Comparison of ENCODE assay signal across 30 mouse cellular contexts in the genomic region with DNA sequence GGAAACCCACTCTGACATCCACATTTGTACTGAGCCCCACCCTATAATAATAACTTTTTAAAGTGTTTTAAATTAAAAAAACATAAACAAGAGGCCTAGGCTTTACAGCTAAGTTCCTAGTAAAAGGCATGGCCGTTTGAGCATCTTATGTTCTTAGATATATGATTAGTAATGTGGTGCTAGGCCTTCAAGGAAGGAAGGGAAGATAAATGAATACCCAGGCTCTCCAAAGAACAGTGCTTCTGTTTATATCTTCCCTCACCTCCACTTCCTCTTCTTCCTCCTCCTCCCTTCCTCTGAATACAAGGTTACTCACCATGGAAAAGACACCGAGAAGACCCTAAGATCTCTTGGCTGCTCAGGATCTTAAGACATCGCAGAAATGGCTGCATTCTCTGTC. TPM values are rescaled to one million over a fixed set of nuclear protein-coding genes. Genes with fewer than 3 reads are reported as not detected.
DNase-seq lines count a peak whose midpoint lies in the region; ATAC-seq and TF ChIP-seq lines count a peak whose summit lies in the region.
"Had no signal": no experiment of that assay in that cellular context is flagged by ENCODE, and none has a peak within 500 bp of the region (broad histone marks: within the 10 kb centered on the region; RNA-seq: fewer than 3 reads in every experiment).

No protein-coding gene starts in this region.

- no peaks in the 10 kb centered on the region for H3K9me3 ChIP-seq in MEL (replicated peaks; ENCODE audit: insufficient read depth, low read length)
- H3K9me3 ChIP-seq: G1E had no signal

- peak overlapping the region; percentile 70 for H3K27ac ChIP-seq in left cerebral cortex, adult 2 months
- peak overlapping the region; percentile 43 for H3K27ac ChIP-seq in MEL (ENCODE audit: control insufficient read depth, low read depth, low read length)
- H3K27ac ChIP-seq in olfactory bulb, adult 2 months (ENCODE audit: insufficient read depth, low read depth, low read length), result peak overlapping the region; percentile 1; the same call in 1 of the 2 replicates

- H3K4me3 ChIP-seq in left cerebral cortex, adult 2 months, result no peak overlapping the region
- H3K4me3 ChIP-seq in MEL (ENCODE audit: control insufficient read depth in 1 of 2, insufficient read depth in 1 of 2, low read depth in 2 of 2, low read length in 2 of 2), result no peak overlapping the region
- no peak overlapping the region for H3K4me3 ChIP-seq in olfactory bulb, adult 2 months (ENCODE audit: insufficient read depth, low read depth, low read length)

- peaks cover 11 to 25% of the 10 kb centered on the region in 2 experiments for H3K4me1 ChIP-seq in MEL (ENCODE audit: control insufficient read depth in 1 of 2, insufficient read depth in 2 of 2, low read length in 2 of 2)
- H3K4me1 ChIP-seq in olfactory bulb, adult 2 months (ENCODE audit: control insufficient read depth, insufficient read depth, low read length), result peaks cover 10% of the 10 kb centered on the region

- DNase-seq in left cerebral cortex, adult 2 months (ENCODE audit: extremely low spot score in 1 of 2, low spot score in 2 of 2), result no peak
- DNase-seq in left cerebral cortex, postnatal 25 days (ENCODE audit: low spot score in 2 of 2), result no peak
- peak; percentile 77 for DNase-seq in MEL (ENCODE audit: low read depth, low spot score)
- peak; percentile 64 for DNase-seq in MEL-GATA-1-ER (ENCODE audit: extremely low read depth, low read depth)
- DNase-seq in spleen, postnatal 14 days (ENCODE audit: low spot score in 2 of 2), result no peak
- DNase-seq in MN1 (ENCODE audit: low spot score), result no peak
- DNase-seq: adrenal gland, adult 2 months; adrenal gland, adult 8-10 months; adrenal gland, postnatal 10 days; adrenal gland, postnatal 14 days; adrenal gland, postnatal 25 days; adrenal gland, postnatal 36 days; B cell, adult 2 months; cerebellum, adult 11 months; cerebellum, adult 11-12 months; cerebellum, adult 18-20 months; cerebellum, adult 2 months; cerebellum, adult 8-10 months had no signal

- intact Hi-C loops in left cerebral cortex, adult 2 months (cut with DNase I), result loop anchor here (2.0 kb wide), 1 partner anchor 39 kb away; no protein-coding TSS in a partner anchor
- intact Hi-C loops in left cerebral cortex, postnatal 25 days (cut with DNase I), result loop anchor here (2.0 kb wide), 1 partner anchor 35 kb away; no protein-coding TSS in a partner anchor

- ATAC-seq in frontal cortex, adult (ENCODE audit: low TSS enrichment), result no peak
- ATAC-seq: activated CD4-positive, CD25-positive, alpha-beta regulatory T cell, adult 4 months; CD4-positive, CD25-positive, alpha-beta regulatory T cell, adult 4 months; Patski had no signal

- 65% methylated on average over 3 of the region's 3 CpGs for WGBS in olfactory bulb, adult 2 months

- H3K36me3 ChIP-seq in MEL (ENCODE audit: control insufficient read depth in 1 of 2, insufficient read depth in 2 of 2, low read length in 2 of 2), result peaks cover 0 to 27% of the 10 kb centered on the region in 2 experiments; a peak in 2 of 4 replicates
- H3K36me3 ChIP-seq: G1E had no signal

- TF ChIP-seq CTCF in left cerebral cortex, adult 2 months (IDR thresholded peaks at IDR 0.05), result no peak
- no peak for TF ChIP-seq CTCF in MEL (IDR thresholded peaks at IDR 0.05 in 2 of 3, conservative IDR thresholded peaks at IDR 0.05 in 1 of 3; ENCODE audit: control insufficient read depth in 1 of 3, insufficient read depth in 1 of 3, low read depth in 2 of 3, low read length in 3 of 3, poor library complexity in 1 of 3, severe bottlenecking in 1 of 3)
- no peak for TF ChIP-seq CTCF in olfactory bulb, adult 2 months (IDR thresholded peaks at IDR 0.05; ENCODE audit: insufficient read depth, low read depth, low read length)

- TF ChIP-seq RAD21 in MEL (IDR thresholded peaks at IDR 0.05; ENCODE audit: low read depth, low read length), result no peak

- H3K79me2 ChIP-seq in MEL (ENCODE audit: control insufficient read depth, insufficient read depth, low read length, poor library complexity), result no peaks in the 10 kb centered on the region

- TF ChIP-seq EP300 in MEL (IDR thresholded peaks at IDR 0.05; ENCODE audit: low read depth in 1 of 2, low read length in 2 of 2), result peak; percentile 53 to 66

- H3K27me3 ChIP-seq in MEL (ENCODE audit: control insufficient read depth in 1 of 2, insufficient read depth in 2 of 2, low read length in 2 of 2), result no peaks in the 10 kb centered on the region

- no peak; a peak in 1 of 4 replicates for TF ChIP-seq POLR2A in MEL (IDR thresholded peaks at IDR 0.05; ENCODE audit: control insufficient read depth in 1 of 2, insufficient read depth in 1 of 2, low read depth in 1 of 2, low read length in 2 of 2, poor library complexity in 1 of 2)
- TF ChIP-seq POLR2A in olfactory bulb, adult 2 months (IDR thresholded peaks at IDR 0.05; ENCODE audit: insufficient read depth, low read depth, low read length), result no peak

- H3K9ac ChIP-seq in MEL (ENCODE audit: control insufficient read depth, low read depth, low read length, poor library complexity, severe bottlenecking), result no peak overlapping the region

TF ChIP-seq in MEL, 35 proteins besides CTCF, POLR2A, EP300 and RAD21:
- TF ChIP-seq CHD2 (IDR thresholded peaks at IDR 0.05; ENCODE audit: low read length), result no peak
- no peak for TF ChIP-seq SMC3 (IDR thresholded peaks at IDR 0.05; ENCODE audit: low read depth, low read length)
- TF ChIP-seq GATA1 (IDR thresholded peaks at IDR 0.05; ENCODE audit: low read depth, low read length), result no peak; the same call in 1 of the 2 replicates
- peak; percentile 76 for TF ChIP-seq HCFC1 (IDR thresholded peaks at IDR 0.05; ENCODE audit: low read depth, low read length)
- peak; percentile 38; the same call in 1 of the 2 replicates for TF ChIP-seq TBP (IDR thresholded peaks at IDR 0.05; ENCODE audit: low read depth, low read length)
- peak; percentile 32; the same call in 1 of the 2 replicates for TF ChIP-seq MAX (IDR thresholded peaks at IDR 0.05; ENCODE audit: low read length)
- TF ChIP-seq MYC (IDR thresholded peaks at IDR 0.05; ENCODE audit: low read depth, low read length), result peak; percentile 65
- no peak for TF ChIP-seq ETS1 (IDR thresholded peaks at IDR 0.05; ENCODE audit: low read depth, low read length)

RNA-seq across cellular contexts. Expression of a gene that starts 5.0 kb away (rescaled TPM):
- 100 to 1,000 TPM; 206 to 220 TPM for total RNA-seq in left cerebral cortex, adult 2 months (2021)
- total RNA-seq in left cerebral cortex, postnatal 25 days (2021), result 100 to 1,000 TPM; 217 to 237 TPM
- total RNA-seq in MEL (2012; rRNA removed), result 18.4 and 18.7 TPM in 2 replicates
- 10 to 100 TPM; 29.8 to 35.5 TPM for polyA plus RNA-seq in MEL (2012; ENCODE audit: insufficient read depth in 1 of 2, insufficient read length in 2 of 2, low read depth in 1 of 2, low replicate concordance in 2 of 2, missing spikeins in 1 of 2)
- not detected in 2 replicates for polyA plus RNA-seq in olfactory bulb, adult 2 months (2012; ENCODE audit: insufficient read depth, insufficient read length, low replicate concordance, missing spikeins)

RNA-seq across cellular contexts. Expression of a gene that starts 7.7 kb away (rescaled TPM):
- not detected for total RNA-seq in left cerebral cortex, adult 2 months (2021)
- total RNA-seq in left cerebral cortex, postnatal 25 days (2021), result not detected
- not detected in 2 replicates for total RNA-seq in MEL (2012; rRNA removed)
- not detected for polyA plus RNA-seq in MEL (2012; ENCODE audit: insufficient read depth in 1 of 2, insufficient read length in 2 of 2, low read depth in 1 of 2, low replicate concordance in 2 of 2, missing spikeins in 1 of 2)
- polyA plus RNA-seq in olfactory bulb, adult 2 months (2012; ENCODE audit: insufficient read depth, insufficient read length, low replicate concordance, missing spikeins), result not detected in 2 replicates
- total RNA-seq: adrenal gland, adult 18-20 months; adrenal gland, adult 2 months; adrenal gland, adult 8-10 months; adrenal gland, postnatal 10 days; adrenal gland, postnatal 14 days; adrenal gland, postnatal 25 days; adrenal gland, postnatal 36 days; adrenal gland, postnatal 4 days; CH12.LX; ES-E14; G1E had no signal
- polyA plus RNA-seq: activated CD4-positive, CD25-positive, alpha-beta regulatory T cell, adult 4 months; adrenal gland, adult 2 months; brain, embryonic 14.5 days; C2C12; CD4-positive, CD25-positive, alpha-beta regulatory T cell, adult 4 months; cerebellum, adult 2 months; G1E; Patski had no signal

RNA-seq across cellular contexts. Expression of a gene that starts 25.0 kb away (rescaled TPM):
- not detected for total RNA-seq in left cerebral cortex, adult 2 months (2021)
- not detected for total RNA-seq in left cerebral cortex, postnatal 25 days (2021)
- total RNA-seq in MEL (2012; rRNA removed), result not detected in 2 replicates
- polyA plus RNA-seq in MEL (2012; ENCODE audit: insufficient read depth in 1 of 2, insufficient read length in 2 of 2, low read depth in 1 of 2, low replicate concordance in 2 of 2, missing spikeins in 1 of 2), result not detected
- polyA plus RNA-seq in olfactory bulb, adult 2 months (2012; ENCODE audit: insufficient read depth, insufficient read length, low replicate concordance, missing spikeins), result not detected in 2 replicates
- total RNA-seq: adrenal gland, adult 18-20 months; adrenal gland, adult 2 months; adrenal gland, adult 8-10 months; adrenal gland, postnatal 14 days; adrenal gland, postnatal 25 days; adrenal gland, postnatal 36 days; CH12.LX; ES-E14; G1E had no signal
- polyA plus RNA-seq: activated CD4-positive, CD25-positive, alpha-beta regulatory T cell, adult 4 months; CD4-positive, CD25-positive, alpha-beta regulatory T cell, adult 4 months; G1E; Patski had no signal

RNA-seq across cellular contexts. Expression of a gene that starts 36.4 kb away (rescaled TPM):
- total RNA-seq in left cerebral cortex, adult 2 months (2021), result 10 to 100 TPM; 94.6 to 98.8 TPM
- total RNA-seq in left cerebral cortex, postnatal 25 days (2021), result 10 to 100 TPM; 71.2 to 72.9 TPM
- 4.6 and 5.5 TPM in 2 replicates for total RNA-seq in MEL (2012; rRNA removed)
- 1 to 10 TPM in 1 of 2 experiments, not detected in 1; 7.1 TPM for polyA plus RNA-seq in MEL (2012; ENCODE audit: insufficient read depth in 1 of 2, insufficient read length in 2 of 2, low read depth in 1 of 2, low replicate concordance in 2 of 2, missing spikeins in 1 of 2)
- not detected in 2 replicates for polyA plus RNA-seq in olfactory bulb, adult 2 months (2012; ENCODE audit: insufficient read depth, insufficient read length, low replicate concordance, missing spikeins)
- polyA plus RNA-seq: G1E had no signal

RNA-seq across cellular contexts. Expression of a gene that starts 49.5 kb away (rescaled TPM):
- not detected for total RNA-seq in left cerebral cortex, adult 2 months (2021)
- not detected for total RNA-seq in left cerebral cortex, postnatal 25 days (2021)
- total RNA-seq in MEL (2012; rRNA removed), result 0.08 TPM in 1 of 2 replicates, not detected in the other
- polyA plus RNA-seq in MEL (2012; ENCODE audit: insufficient read depth in 1 of 2, insufficient read length in 2 of 2, low read depth in 1 of 2, low replicate concordance in 2 of 2, missing spikeins in 1 of 2), result under 1 TPM in 1 of 2 experiments, not detected in 1; 0.26 TPM
- not detected in 2 replicates for polyA plus RNA-seq in olfactory bulb, adult 2 months (2012; ENCODE audit: insufficient read depth, insufficient read length, low replicate concordance, missing spikeins)
- total RNA-seq: CH12.LX, ES-E14, G1E had no signal
- polyA plus RNA-seq: C2C12; CD4-positive, CD25-positive, alpha-beta regulatory T cell, adult 4 months; G1E; Patski had no signal

Comparison
In these comparisons a context has a peak if more than half of its experiments do, and no peak if none do; other contexts are left out.
1. DNase-seq: peak in MEL (single experiment) and MEL-GATA-1-ER (single experiment); none in left cerebral cortex, adult 2 months (0 of 2), left cerebral cortex, postnatal 25 days (0 of 2), spleen, postnatal 14 days (0 of 2) and MN1 (single experiment).
2. H3K27ac ChIP-seq: peak in every context shown above with its lines; median percentile 70 in left cerebral cortex, adult 2 months; 43 in MEL; 1 in olfactory bulb, adult 2 months.
3. RNA of a gene that starts 5.0 kb away (total RNA-seq): 217 to 237 TPM in left cerebral cortex, postnatal 25 days and 206 to 220 TPM in left cerebral cortex, adult 2 months; 18.4 to 18.7 TPM in MEL; every median in the first group is over 10 times any median in the second.